Mouse (Mus musculus) gastrocnemius, postnatal 14 days (tissue): ENCODE measurements around the gene Cbx7. TPM values are rescaled to one million over a fixed set of nuclear protein-coding genes. Genes with fewer than 3 reads are reported as not detected.
"Not testable (repeated sequence)": the region's sequence is repeated elsewhere in the genome, so short reads cannot be mapped to it uniquely, and the experiment has no call there.

Experiments used
- DNase-seq: peaks from one replicate; pipeline ENCODE4 v3.0.0; 2021; ENCODE audit warnings: mixed read lengths
- intact Hi-C: fragments of 180-260 bp; cut with DNase I; formaldehyde crosslinking; loops from one replicate; pipeline ENCODE4 v1.15.1; 2025; ENCODE audit warnings: low total_unique reads
- total RNA-seq, 2 experiments: library from RNA; stranded (reverse); gene quantifications; 2 replicates each; pipeline ENCODE4 v1.2.3; 2021

Gene Cbx7
- total RNA-seq, 2 experiments from 2014 or later: 3.7 to 4.5 TPM

DNA sequence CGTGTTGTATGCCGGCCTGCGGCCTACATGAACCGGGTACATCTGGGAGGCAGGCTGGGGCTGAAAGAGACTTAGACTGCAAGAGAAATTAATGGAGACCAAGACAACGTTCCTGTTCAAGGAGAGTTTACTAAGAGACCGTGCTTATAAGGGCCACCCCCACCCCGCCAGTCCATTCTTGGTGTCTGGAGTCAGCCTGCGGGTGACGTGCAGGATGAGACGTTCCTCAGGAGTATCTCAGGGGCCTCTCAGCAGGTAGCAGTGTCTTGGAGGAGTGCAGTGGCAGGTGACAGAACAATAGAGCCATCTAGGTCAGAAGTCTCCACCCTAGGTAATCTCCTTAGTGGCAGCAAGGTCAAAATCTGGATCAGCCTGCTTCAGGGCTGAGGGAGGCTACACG, 66.2 kb downstream of the Cbx7 start:
- DNase-seq, intact Hi-C loops: not testable (repeated sequence)

DNA sequence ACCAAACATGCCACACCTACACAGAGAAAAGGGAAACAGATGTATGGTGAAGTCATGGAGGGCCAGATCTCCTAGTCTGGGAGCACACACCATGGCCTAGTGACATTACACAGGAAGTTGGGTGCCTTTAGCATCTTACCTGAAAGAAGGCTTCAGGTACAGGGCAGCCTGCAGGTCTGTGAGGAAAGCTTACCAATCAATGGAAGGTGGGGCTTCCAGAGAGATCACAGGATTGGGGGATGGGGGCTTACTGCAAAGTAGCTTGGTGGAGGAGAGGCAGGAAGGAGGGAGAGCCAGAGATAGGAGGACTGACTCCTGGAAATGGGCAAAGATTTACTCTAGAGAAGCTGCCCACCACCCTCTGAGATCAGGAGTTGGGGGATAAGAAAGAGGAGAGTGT, 67.0 kb downstream of the Cbx7 start:
- intact Hi-C loops: no loop called here
- no peak for DNase-seq

DNA sequence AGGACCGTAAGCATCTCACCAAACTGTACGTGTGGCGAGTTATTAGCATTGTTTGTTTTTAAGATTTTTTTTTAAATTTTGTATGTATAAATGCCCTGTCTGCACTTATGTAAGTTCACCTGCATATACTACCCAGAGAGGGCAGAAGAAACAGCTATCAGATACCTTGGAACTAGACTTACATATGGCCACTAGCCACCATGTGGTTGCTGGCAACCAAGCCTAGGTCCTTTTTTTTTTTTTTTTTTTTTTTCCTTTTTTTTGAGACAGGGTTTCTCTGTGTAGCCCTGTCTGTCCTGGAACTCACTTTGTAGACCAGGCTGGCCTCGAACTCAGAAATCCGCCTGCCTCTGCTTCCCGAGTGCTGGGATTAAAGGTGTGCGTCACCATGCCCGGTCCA, 67.8 kb downstream of the Cbx7 start:
- intact Hi-C loops, DNase-seq: not testable (repeated sequence)

DNA sequence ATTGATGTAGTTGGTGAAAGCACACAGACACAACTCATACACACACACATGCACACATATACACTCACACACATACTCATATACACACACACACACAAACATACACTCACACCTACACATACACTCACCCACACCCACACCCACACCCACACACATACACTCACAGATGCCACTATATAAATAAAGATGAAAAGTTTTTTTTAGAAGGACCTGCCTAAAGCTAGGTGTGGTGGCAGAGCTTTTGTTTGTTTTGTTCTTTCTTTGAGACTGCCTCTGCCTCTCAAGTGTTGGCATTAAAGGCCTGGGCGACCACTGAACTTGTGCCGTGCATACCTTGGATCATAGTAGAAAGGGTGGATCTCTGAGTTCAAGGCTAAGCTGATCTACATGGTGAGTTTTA, 69.5 kb downstream of the Cbx7 start:
- intact Hi-C loops: no loop called here
- DNase-seq: no peak

DNA sequence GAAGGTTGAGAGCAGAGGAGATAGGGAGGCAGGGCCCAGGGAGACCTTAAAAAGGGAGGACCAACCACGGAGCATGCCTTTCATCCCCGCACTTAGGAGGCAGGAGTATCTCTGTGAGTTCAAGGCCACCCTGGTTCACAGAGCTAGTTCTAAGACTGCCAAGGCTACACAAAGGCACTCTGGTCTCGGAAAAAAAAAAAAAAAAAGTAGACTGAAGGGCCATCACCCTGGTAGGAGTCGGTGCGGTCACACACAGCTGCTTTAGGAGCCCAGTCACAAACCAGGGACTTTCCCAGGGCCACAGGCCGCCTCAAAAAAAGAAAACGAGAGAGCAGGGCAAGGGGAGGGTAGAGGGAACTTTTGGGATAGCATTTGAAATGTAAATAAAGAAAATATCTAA, 70.2 kb downstream of the Cbx7 start:
- DNase-seq: no peak
- intact Hi-C loops: no loop called here

DNA sequence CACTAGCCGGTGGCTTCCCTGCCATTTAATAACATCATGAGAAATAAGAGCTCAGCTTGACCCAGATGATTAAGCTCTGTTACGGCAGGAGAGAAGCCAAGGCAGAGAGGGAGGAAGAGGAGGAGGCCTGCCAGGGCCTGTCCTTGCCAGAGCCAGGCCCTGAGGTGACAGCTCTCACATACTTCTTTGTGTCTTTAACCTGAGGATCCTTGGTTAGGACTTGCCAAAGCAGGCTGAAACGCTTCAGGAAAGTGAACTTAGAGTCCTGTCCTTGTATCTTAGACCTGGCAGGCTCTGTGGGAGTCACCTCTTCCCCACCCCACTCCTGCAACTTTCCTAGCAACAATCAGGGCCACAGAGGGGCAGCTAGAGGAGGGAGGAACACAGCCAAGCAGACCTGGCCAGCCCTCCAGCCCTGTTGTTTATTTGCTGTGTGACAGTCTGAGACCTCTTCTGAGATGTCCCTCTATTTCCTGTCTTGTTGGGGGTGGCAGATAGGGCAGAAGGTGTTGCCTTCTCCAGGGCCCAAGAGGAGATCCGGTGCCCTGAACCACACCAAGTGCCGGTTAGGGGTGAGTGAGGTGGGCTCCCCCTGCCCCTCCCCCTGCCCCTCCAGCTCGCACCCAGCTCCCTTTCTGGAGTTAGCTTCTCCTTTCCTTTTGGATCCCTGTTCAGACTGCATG, 71.0 kb downstream of the Cbx7 start:
- intact Hi-C loops: no loop called here
- no peak for DNase-seq

DNA sequence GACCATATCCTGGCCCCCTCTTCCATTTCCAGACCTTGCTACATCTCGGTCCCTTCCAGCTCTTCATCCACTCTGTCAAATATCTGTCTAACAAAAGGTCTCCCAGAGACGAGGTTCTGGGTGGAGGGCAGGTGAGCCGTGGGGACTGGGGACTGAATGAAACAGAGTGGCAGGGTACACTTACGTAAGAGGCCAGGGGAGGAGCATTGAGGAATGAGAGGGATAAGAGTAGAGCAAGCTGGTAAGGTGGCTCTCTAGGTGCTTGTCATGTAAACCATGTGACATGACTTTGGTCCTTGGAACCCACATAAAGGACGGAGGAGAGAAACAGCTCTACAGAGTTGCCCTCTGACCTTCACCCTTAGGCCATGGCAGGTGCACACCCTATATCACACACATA, 71.9 kb downstream of the Cbx7 start:
- intact Hi-C loops: no loop called here
- DNase-seq: no peak

DNA sequence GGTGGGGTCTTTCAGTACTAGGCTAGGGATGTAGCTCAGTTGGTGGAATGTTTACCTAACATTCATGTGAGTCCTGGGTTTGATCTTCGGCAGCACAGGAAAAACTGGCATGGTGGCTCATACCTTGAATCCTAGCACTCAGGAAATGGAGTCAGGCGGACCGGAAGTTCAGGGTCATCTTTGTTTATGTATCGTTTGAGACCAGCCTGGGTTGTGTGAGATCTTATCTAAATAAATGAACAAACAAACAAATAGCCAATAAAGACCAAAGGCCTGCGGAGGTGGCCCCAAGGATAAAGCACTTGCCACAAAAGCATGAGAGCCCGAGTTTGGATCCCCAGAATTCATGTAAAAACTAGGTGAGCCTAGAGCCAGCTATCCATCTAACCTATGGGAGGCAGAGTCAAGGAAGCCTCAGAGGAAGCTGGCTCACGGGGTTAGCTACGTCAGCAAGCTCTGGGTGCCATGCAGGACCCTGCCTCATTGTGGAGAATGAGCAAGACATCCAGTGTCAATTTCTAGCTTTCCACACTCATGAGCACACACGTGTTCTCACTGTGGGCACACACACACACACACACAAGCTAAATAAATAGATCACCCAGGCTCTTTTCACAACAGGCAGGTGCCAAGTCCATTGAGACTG, 74.7 kb downstream of the Cbx7 start:
- no peak for DNase-seq
- intact Hi-C loops: no loop called here

DNA sequence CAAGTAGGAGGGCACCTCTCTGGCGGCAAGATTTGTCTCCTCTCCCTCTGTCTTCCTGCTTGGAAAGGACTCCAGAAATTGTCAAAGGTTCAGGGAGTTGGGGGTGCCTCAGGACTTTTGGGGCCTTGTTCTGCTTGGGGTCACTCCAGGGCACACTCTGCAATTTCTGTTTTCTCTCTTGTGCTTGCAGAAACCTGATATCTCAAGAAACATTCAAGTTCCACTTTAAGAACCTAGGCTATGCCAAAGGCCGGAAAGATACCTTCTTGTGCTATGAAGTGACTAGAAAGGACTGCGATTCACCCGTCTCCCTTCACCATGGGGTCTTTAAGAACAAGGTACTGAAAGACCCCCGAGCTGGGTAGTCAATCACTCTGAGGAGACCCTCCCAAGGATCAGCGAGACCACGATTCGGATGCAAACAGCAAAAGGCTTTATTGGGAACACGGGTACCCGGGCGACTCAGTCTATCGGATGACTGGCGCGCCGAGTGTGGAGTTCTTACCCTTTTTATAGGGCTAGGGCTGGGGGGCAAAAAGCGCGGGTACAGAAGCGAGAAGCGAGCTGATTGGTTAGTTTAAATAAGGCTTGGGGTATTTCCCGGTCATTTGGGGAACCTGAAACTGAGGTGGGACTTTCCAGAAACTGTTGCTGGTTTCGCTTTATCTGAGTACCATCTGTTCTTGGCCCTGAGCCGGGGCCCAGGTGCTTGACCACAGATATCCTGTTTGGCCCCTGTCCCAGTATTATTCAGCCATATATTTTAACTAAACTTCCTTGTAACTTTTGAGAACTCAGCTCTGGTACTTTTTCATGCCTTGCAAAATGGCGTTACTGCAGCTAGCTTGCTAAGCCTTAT, 75.5 kb downstream of the Cbx7 start:
- intact Hi-C loops, DNase-seq: not testable (repeated sequence)

DNA sequence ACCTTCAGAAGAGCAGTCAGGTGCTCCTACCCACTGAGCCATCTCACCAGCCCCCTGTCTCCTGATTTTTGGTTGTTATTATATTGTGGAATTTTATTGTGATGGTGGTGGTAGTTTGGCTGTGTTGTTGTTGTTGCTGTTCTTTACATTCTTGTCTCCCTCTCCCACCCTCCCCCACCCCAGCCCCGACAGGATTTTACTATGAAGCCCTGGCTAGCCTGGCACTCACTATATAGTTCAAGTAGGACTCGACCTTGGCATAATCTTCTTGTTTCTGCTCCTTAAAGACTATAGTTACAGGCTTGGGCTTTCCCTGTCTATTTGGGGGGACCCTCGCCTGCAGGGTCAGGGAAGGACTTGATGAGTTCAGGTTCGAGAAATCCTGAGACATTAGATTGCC, 76.6 kb downstream of the Cbx7 start:
- intact Hi-C loops: no loop called here
- DNase-seq: no peak

DNA sequence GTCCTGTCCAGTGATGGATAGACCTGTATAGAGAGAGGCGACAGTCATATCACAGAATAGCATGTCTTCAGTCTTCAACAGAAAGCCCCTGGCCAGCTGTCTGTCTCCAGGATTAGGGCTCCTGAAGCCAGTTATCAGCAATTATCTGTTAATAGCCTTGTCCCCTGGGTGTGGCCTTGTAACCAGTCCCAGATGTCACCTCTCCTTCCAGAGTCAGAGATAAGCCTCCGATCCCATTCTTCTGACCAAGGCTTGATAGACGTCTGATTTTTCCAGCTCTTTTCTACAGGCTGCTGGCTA, 77.1 kb downstream of the Cbx7 start:
- no peak for DNase-seq
- intact Hi-C loops: no loop called here

DNA sequence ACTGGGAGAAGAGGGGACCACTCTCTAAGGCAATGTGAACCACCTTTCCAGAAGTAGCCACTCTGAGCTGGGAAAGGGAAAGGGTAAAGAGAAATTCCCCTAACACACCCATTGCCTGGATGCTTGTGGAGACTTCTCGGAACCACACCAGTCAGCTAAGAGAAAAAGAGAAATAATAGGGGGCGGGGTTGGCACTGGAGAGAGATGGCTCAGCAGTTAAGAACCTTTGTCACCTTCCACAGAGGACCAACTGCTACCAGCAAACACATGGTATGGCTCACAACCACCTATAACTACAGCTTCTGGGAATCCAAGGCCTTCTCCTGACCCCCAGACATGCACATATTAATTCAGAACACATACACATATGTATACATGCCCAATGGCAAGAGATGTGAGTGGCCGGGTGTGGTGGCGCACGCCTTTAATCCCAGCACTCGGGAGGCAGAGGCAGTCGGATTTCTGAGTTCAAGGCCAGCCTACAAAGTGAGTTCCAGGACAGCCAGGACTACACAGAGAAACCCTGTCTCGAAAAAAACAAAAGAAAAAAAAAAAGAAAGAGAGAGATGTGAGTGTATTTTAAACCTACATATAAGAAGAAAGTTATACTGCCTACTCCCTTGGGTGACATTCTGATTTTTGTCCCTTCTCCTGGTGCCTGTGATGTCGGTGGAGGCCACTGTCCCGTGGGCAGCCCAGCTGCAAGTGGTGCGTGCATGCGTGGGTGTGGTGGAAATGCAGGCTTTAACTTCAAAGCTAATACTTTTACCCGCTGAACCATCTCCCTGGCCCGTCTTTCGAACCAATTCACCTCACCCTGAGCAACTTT, 77.7 kb downstream of the Cbx7 start:
- intact Hi-C loops: no loop called here
- no peak for DNase-seq

DNA sequence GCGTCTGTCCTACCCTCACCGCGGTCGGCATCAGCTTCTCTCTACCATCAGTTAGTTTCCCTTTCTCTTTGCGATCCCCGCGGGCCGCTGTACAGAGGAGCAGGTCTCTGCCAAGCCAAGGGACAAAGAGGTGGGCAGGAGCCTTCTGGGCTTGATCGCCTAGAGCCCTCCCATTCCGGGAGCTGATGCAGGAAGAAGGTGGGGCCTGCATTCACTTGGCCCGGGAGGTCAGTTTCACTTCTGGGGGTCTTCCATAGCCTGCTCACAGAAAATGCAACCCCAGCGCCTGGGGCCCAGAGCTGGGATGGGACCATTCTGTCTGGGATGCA, 78.7 kb downstream of the Cbx7 start:
- intact Hi-C loops: no loop called here
- DNase-seq: peak; percentile 72

DNA sequence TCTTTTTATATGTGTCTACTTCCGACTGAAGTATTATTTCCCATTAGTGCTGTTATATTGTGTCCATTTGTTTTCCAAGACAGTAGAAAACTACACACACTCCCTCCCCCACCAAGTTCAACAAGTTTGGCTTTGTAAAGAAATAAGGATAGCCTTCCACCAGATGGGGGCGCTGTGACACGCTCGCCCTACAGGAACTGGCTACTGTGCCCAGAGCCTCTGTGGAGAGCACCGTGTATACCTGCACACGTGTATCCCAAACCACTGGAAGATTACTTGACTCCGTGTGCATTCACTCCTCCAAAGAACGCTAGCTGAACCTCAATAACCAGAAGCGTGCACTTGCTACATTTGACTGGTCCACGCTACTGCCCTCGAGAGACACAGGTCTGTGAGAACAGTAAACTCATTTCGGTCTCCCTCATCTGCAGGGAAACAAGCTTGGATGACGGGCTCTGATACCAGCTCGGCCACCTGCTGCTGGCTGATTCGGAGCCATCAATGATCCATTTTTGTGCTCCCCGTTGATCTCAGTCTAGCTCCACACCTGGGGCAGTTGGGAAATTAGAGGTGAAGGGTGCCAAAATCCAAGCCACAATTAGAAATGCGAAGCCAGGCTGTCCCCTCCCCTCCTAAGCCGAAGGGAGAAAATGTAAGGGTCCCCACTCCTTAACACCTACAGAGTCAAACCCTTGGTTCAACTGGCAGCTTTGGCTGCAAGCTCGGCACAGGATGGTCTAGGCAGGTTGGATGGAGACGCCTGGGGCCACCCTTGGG, 79.3 kb downstream of the Cbx7 start, which contains the start of gene Apobec3:
Gene Apobec3, plus strand, starts transcription at position 224 of the 777 bp plus-strand sequence.
- peak; percentile 74 for DNase-seq
- intact Hi-C loops: no loop called here

DNA sequence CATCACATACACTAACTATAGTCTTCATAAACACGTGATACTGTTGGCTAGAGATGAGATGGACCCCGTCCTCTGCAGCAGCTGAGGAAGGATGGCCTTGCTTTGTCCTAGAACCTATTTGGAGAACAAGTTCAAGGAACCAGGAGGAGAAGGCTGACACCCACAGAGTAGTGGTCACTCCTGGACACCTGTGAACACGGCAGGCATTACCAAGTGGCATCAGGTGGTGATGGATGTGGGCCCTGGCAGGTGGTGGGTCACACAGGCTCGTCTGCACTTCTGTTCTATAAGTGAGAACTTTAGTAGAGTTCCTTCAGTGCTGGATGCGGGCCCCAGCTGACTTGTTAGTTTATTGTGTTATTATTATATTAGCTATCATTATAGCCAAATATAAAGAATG, 86.1 kb downstream of the Cbx7 start:
- intact Hi-C loops: no loop called here

DNA sequence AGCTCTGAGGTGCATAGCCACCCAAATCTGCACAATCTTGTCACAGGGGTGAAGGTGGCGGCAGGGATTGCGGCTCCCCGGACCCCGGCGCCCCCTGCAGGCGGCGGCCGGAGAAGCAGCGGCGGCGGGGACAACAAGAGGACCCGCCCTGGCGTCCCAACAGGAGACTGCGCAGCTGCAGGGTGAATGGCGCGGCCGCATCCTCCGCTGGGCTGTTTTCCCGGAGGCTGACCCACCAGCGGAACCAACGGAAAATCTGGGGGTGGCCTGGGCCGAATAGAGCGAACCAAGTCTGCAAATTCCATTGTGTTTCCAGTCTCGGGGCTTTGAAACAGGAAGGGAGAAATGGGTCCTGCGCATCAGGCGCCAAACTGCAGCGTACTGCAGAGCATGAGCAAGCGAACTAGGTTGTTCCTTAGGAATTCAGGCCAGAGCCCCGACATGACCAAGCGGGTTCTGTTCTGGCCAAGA, 87.5 kb downstream of the Cbx7 start:
- peak; percentile 94 for DNase-seq
- intact Hi-C loops: loop anchor here (2.0 kb wide), 1 partner anchor 51 kb away; no protein-coding TSS in a partner anchor

More for the DNA sequence above, 86.1 kb downstream of the Cbx7 start:
- DNase-seq: no peak

DNA sequence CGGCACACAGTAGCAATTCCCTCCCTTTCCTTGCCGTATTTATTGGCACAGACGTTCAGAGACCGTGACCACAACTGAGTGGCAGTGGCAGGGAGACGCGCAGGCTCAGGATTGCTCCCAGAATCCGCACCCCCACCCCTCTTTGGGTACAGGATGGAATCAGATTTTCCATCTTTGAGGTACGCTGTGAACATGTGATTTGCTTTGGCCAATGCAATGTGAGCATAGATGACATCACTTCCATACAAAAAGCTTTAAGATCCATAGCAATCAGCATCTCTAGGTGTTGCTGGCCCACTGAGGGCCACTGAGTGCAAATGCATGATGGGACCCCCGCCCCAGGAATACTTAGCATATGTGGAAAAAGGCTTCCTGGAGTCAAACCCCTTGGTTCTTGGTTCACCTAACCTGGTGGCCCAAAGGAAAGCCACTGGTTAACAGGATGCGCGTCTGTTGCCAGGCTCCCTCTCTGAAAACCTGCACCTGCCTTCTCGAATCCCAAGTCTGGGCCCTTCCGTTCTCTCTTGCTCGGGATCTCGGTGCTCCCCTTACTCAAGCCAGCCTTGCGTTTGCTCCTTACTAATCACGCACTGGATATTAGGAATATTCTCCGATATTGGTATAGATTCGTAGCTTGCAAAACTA, 88.2 kb downstream of the Cbx7 start:
- intact Hi-C loops: loop anchor here (2.0 kb wide), 1 partner anchor 50 kb away; no protein-coding TSS in a partner anchor
- DNase-seq: no peak

DNA sequence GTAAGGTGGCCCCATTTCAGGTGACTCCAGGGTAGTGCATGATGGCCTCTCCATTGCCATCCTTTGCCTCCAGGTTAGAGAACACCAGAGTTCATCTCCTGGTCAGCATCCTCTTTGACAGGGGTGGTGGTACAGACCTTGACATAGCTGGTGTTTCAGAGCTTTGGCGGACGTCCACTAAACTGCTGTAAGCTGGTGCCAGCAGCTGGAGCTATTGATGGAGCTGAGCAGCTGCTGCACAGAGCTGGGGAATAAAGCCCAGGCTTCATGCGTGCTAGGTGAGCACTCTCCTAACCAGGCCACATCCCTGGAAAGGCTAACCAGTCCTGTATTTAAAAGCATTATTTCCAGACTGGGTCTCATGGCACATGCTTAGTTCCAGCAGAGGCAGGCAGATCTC, 90.4 kb downstream of the Cbx7 start:
- DNase-seq: no peak
- intact Hi-C loops: no loop called here

DNA sequence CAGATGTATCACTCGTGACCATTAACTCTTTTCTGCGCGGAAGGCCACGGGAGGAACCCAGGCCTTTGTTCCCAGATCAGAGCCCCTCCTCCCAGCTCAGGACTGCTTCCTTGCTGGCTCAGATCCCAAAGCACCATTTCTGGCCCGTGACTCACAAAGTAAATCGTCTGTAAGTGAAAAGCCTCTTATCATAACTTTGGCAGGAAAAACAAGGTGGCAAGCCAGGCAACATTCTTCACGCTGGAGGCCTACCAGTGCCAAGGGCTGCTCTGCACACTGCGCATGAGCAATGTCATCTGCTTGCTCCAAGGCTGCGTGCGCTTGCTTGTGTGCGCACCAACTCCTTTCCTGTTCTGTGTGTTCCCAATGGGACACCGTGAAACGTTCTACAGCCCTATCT, 91.6 kb downstream of the Cbx7 start:
- intact Hi-C loops: no loop called here

More for the DNA sequence above, 91.6 kb downstream of the Cbx7 start:
- peak; percentile 71 for DNase-seq
